Mouse (Mus musculus) activated CD4-positive, CD25-positive, alpha-beta regulatory T cell (primary cell): ENCODE results near the gene Utp18. TPM values are rescaled to one million over a fixed set of nuclear protein-coding genes. Genes with fewer than 3 reads are reported as not detected.

Experiments
- polyA plus RNA-seq, 2 experiments: library from polyadenylated mRNA; unstranded; fragments of 100-300 nt; shearing (Covaris generic); gene quantifications; one replicate each; pipeline ENCODE4 v1.2.1; 2017

The Utp18 gene
- 10 to 100 TPM; 46.1 to 62.4 TPM for polyA plus RNA-seq

DNA sequence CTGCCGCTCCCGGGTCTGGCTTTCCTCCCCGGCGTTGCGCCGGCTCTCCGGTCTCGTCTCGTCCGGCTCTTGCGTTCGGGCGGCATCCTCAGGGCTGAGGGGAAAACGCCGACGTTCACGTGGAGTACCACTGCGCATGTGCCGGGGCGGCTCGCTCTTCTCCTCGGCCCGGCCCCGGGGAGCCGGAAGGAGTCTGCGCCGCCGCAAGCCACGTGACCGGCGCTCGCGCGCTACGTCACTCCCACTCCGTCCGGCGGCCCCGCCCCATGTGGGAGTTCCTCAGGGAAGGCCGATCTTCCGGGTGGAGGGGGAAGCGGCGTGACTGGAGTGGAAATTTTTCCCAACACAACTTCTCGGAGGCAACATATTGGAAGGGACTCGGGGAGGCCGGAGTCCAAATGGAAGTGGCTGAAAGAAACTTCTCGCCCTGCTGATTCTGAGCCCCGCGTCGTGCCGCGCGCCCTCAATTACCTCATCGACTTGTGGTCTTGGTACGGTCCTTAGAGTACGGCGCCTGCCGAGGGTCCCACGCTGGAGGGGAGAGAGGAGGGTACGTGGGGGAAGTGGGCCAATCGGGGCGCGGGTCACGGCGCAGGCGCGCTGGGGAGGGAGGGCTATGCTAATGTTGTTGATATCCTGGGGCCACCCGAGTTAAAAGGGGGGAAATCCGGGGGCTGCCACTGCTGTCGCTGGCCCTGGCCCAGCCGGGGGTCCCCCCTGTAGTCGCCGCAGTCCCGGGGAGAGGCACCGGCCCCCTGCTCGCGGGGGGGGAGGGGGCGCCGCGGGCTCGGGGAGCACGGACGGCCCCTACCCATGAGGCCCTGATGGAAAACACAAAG is at the start of gene Utp18, which contains the start of gene Mbtd1:
Gene Utp18 (minus strand): TSS at position 195 of the 839 bp plus-strand sequence.
Gene Mbtd1 (plus strand): TSS at position 281 of the 839 bp plus-strand sequence.

Other genes with a start within 250 kb of the Utp18 start
- 10 to 100 TPM; 22.5 to 31.5 TPM for gene Mbtd1, start 86 bp upstream of the Utp18 start, polyA plus RNA-seq
- 100 to 1,000 TPM; 104 to 143 TPM for gene Nme2, start 70.5 kb upstream of the Utp18 start, polyA plus RNA-seq
- gene Gm20390, start 82.5 kb upstream of the Utp18 start, polyA plus RNA-seq: 100 to 1,000 TPM; 180 to 274 TPM
- gene Nme1, start 82.8 kb upstream of the Utp18 start, polyA plus RNA-seq: 100 to 1,000 TPM in 1 of 2 experiments, 10 to 100 TPM in 1; 99.8 to 145 TPM
- 10 to 100 TPM; 41.0 to 43.0 TPM for gene Spag9, start 110.3 kb upstream of the Utp18 start, polyA plus RNA-seq